Mouse (Mus musculus): Measurements from ENCODE around the gene Olfr464.
"Not testable (repeated sequence)": the region's sequence is repeated elsewhere in the genome, so short reads cannot be mapped to it uniquely, and the experiment has no call there.

Olfr464 gene

DNA sequence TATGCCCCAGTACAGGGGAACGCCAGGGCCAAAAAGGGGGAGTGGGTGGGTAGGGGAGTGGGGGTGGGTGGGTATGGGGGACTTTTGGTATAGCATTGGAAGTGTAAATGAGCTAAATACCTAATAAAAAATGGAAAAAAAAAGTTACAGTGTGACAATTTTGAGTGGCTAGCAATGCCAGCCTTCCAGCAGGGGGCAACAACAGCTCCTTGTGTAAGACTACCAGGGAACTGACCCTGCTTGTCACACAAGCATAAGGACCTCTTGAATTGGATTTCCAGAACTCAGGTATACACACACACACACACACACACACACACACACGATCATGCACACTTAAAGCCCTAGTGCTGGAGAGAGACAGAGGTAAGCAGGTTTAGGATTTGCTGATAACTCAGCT lies 53.9 kb downstream of the Olfr464 start:
- DNase-seq (ENCODE audit: low read depth, low spot score) = not testable (repeated sequence)
